Comparison of ENCODE assay signal across 27 mouse cellular contexts in the genomic region with DNA sequence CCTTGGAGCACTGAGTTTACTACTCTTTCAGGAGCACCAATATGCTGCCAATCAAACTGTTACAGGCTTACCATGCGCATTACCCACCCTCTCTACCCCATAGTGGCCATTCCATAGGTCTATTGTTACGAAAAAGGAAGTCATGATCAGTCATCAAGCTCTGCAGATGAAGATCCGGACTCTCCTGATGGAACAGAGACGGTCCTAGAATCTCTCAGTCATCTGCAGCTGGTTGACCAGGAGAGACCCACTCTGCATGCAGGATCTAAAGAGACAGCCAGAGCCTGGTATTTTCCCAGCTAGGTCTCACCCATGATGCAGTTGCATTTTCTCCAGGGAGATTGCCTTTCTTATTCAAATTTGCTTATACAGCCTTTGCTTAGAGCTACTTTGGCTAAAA. TPM values are rescaled to one million over a fixed set of nuclear protein-coding genes. Genes with fewer than 3 reads are reported as not detected.
A peak's percentile ranks its signal among the peaks of the same experiment; 100 is the strongest.
DNase-seq lines count a peak whose midpoint lies in the region; TF ChIP-seq lines count a peak whose summit lies in the region.
"Had no signal": no experiment of that assay in that cellular context is flagged by ENCODE, and none has a peak within 500 bp of the region (broad histone marks: within the 10 kb centered on the region; RNA-seq: fewer than 3 reads in every experiment).

No protein-coding gene starts in this region.

- H3K27me3 ChIP-seq in E14TG2a.4 (ENCODE audit: insufficient read depth, low read length): no peaks in the 10 kb centered on the region
- H3K27me3 ChIP-seq: intestine, embryonic 15.5 days had no signal

- 0 out of 2 replicates have a peak overlapping the region, but pooled peaks have one; percentile 26 for H3K4me3 ChIP-seq in E14TG2a.4 (replicated peaks; ENCODE audit: low read length)
- peak overlapping the region in 1 of 2 experiments; percentile 27; a peak in 1 of 4 replicates for H3K4me3 ChIP-seq in ES-E14 (ENCODE audit: insufficient read depth in 1 of 2, low read depth in 1 of 2, low read length in 2 of 2, poor library complexity in 1 of 2, severe bottlenecking in 1 of 2)
- H3K4me3 ChIP-seq: forebrain, embryonic 10.5 days; forebrain, embryonic 13.5 days; heart, embryonic 13.5 days; intestine, embryonic 15.5 days had no signal

- H3K9ac ChIP-seq in ES-E14 (ENCODE audit: insufficient read depth, low read depth, low read length, poor library complexity, severe bottlenecking): peak overlapping the region; percentile 4; the same call in 1 of the 2 replicates
- H3K9ac ChIP-seq: forebrain, embryonic 13.5 days; heart, embryonic 13.5 days; hindbrain, embryonic 14.5 days; intestine, embryonic 15.5 days had no signal

- DNase-seq in ES-E14 (ENCODE audit: low read depth, low spot score) (no peak), ZHBTc4 (ENCODE audit: low read depth, low spot score) (peak; percentile 83), adipocyte (ENCODE audit: low spot score) (no peak)
- DNase-seq in naive thymus-derived CD4-positive, alpha-beta T cell, adult 2 months (ENCODE audit: low read depth): peak; percentile 12
- no peak for DNase-seq in kidney, postnatal 36 days
- no peak for DNase-seq in heart, adult 11 months
- DNase-seq: adrenal gland, adult 8-10 months; adrenal gland, postnatal 25 days; B cell, adult 2 months; cerebellum, adult 11-12 months; cerebellum, adult 8-10 months; cerebellum, postnatal 10 days; cerebellum, postnatal 36 days; embryo, embryonic 11 days; gastrocnemius, postnatal 10 days; gastrocnemius, postnatal 36 days; heart, postnatal 14 days; heart, postnatal 4 days; kidney, adult 11 months; kidney, adult 8-10 months had no signal

- in situ Hi-C loops in ES-E14 (cut with MboI; ENCODE audit: low sequenced_read_pairs in 2 of 2, unreplicated experiment in 2 of 2): no loop called here

- H3K27ac ChIP-seq in ES-E14 (ENCODE audit: insufficient read depth, low read depth, low read length, poor library complexity, severe bottlenecking): peak overlapping the region; percentile 84; the same call in 1 of the 2 replicates
- H3K27ac ChIP-seq: forebrain, embryonic 10.5 days; forebrain, embryonic 13.5 days; heart, embryonic 13.5 days; hindbrain, embryonic 14.5 days; hindbrain, postnatal 0 days; intestine, embryonic 15.5 days had no signal

- H3K36me3 ChIP-seq in E14TG2a.4 (ENCODE audit: insufficient read depth, low read length): no peaks in the 10 kb centered on the region
- no peaks in the 10 kb centered on the region; the same call in 1 of the 2 replicates for H3K36me3 ChIP-seq in ES-E14 (ENCODE audit: control insufficient read depth, insufficient read depth, low read length, poor library complexity, severe bottlenecking)
- H3K36me3 ChIP-seq: forebrain, embryonic 10.5 days; heart, embryonic 13.5 days; intestine, embryonic 15.5 days had no signal

- TF ChIP-seq CTCF in E14TG2a.4 (conservative IDR thresholded peaks at IDR 0.05; ENCODE audit: low read length): no peak

- H3K9me3 ChIP-seq in E14TG2a.4 (ENCODE audit: low read length) (no peaks in the 10 kb centered on the region), ES-E14 (ENCODE audit: control insufficient read depth, insufficient read depth, low read depth, low read length) (no peaks in the 10 kb centered on the region)
- H3K9me3 ChIP-seq: forebrain, embryonic 10.5 days; forebrain, embryonic 13.5 days; heart, embryonic 13.5 days; intestine, embryonic 15.5 days had no signal

- peaks cover 47% of the 10 kb centered on the region for H3K4me1 ChIP-seq in E14TG2a.4 (replicated peaks; ENCODE audit: low read depth, low read length)
- H3K4me1 ChIP-seq in ES-E14 (ENCODE audit: control insufficient read depth in 2 of 2, insufficient read depth in 2 of 2, low read length in 2 of 2, poor library complexity in 1 of 2): peaks cover 0 to 2% of the 10 kb centered on the region in 2 experiments; a peak in 2 of 4 replicates
- H3K4me1 ChIP-seq: forebrain, embryonic 10.5 days; forebrain, embryonic 13.5 days; heart, embryonic 13.5 days; intestine, embryonic 15.5 days had no signal

TF ChIP-seq in ES-E14, 5 proteins besides CTCF, POLR2A, EP300 and RAD21:
- no peak for TF ChIP-seq MAFK (IDR thresholded peaks at IDR 0.05; ENCODE audit: insufficient read depth, low read depth, low read length)
- no peak for TF ChIP-seq CHD2 (IDR thresholded peaks at IDR 0.05; ENCODE audit: low read depth, low read length)
- no peak for TF ChIP-seq ZNF384 (IDR thresholded peaks at IDR 0.05; ENCODE audit: low read depth, low read length)
- no peak for TF ChIP-seq HCFC1 (IDR thresholded peaks at IDR 0.05; ENCODE audit: borderline replicate concordance, insufficient read depth, low read length)
- no peak for TF ChIP-seq ZC3H11A (IDR thresholded peaks at IDR 0.05; ENCODE audit: borderline replicate concordance, low read depth, low read length)

RNA-seq across cellular contexts. Expression of a gene that starts 3.8 kb away (rescaled TPM):
- 50.7 and 55.2 TPM in 2 replicates for total RNA-seq in ES-E14 (2012; rRNA removed)

Comparison
In these comparisons a context has a peak if more than half of its experiments do, and no peak if none do; other contexts are left out.
1. DNase-seq: peak in ZHBTc4 (single experiment) and naive thymus-derived CD4-positive, alpha-beta T cell, adult 2 months (single experiment); none in ES-E14 (single experiment), adipocyte (single experiment), kidney, postnatal 36 days (0 of 2) and heart, adult 11 months (single experiment).